Mouse (Mus musculus) stomach, embryonic 14.5 days (tissue): ENCODE measurements around the gene Osbpl5. TPM values are rescaled to one million over a fixed set of nuclear protein-coding genes. Genes with fewer than 3 reads are reported as not detected.
A peak's percentile ranks its signal among the peaks of the same experiment; 100 is the strongest.

Experiments
- ATAC-seq: fragments of 200-750 bp; cut with Nextera tagmentation; 2 replicates; pipeline ENCODE4 v1.8.0; 2017; ENCODE audit warnings: low read depth, moderate TSS enrichment; ENCODE audit not compliant: insufficient number of reproducible peaks, insufficient read depth, low FRiP score
- H3K27ac ChIP-seq: fragments of 300-500 bp; sonication (generic); 2 replicates; pipeline ENCODE4 v1.5.1; 2014; ENCODE audit warnings: mild to moderate bottlenecking, low read length, moderate library complexity, mixed read lengths
- H3K27me3 ChIP-seq: fragments of 300-500 bp; sonication (generic); 2 replicates; pipeline ENCODE4 v1.6.1; 2014; ENCODE audit warnings: low read length, control low read depth, mixed read lengths; ENCODE audit not compliant: control insufficient read depth, insufficient read depth
- H3K36me3 ChIP-seq: fragments of 300-500 bp; sonication (generic); 2 replicates; pipeline ENCODE4 v1.6.1; 2014; ENCODE audit warnings: mild to moderate bottlenecking, control low read depth, low read length, moderate library complexity, mixed read lengths; ENCODE audit not compliant: control insufficient read depth, insufficient read depth
- H3K4me1 ChIP-seq: fragments of 300-500 bp; sonication (generic); 2 replicates; pipeline ENCODE4 v1.6.1; 2014; ENCODE audit warnings: low read length, control low read depth, mixed read lengths; ENCODE audit not compliant: control insufficient read depth, insufficient read depth
- H3K4me2 ChIP-seq: fragments of 300-500 bp; sonication (generic); replicated peaks from 2 replicates; pipeline ENCODE4 v1.6.1; 2014; ENCODE audit warnings: low read depth, low read length, control low read depth
- H3K4me3 ChIP-seq: fragments of 300-500 bp; sonication (generic); 2 replicates; pipeline ENCODE4 v1.5.1; 2014; ENCODE audit warnings: low read depth, low read length, control low read depth
- H3K9ac ChIP-seq: fragments of 300-500 bp; sonication (generic); replicated peaks from 2 replicates; pipeline ENCODE4 v1.6.1; 2014; ENCODE audit warnings: low read depth, mild to moderate bottlenecking, control low read depth, low read length, moderate library complexity, mixed read lengths
- H3K9me3 ChIP-seq: fragments of 300-500 bp; sonication (generic); 2 replicates; pipeline ENCODE4 v1.6.1; 2016; ENCODE audit warnings: low read depth, low read length, control low read depth; ENCODE audit not compliant: control insufficient read depth
- WGBS: fragments of 180-500 bp; shearing (Covaris S2); extraction: QIAGEN DNeasy Blood & Tissue Kit; methylation state at CpG from one replicate; pipeline ENCODE4 v1.1.7; 2014; 5-methylcytosine and 5-hydroxymethylcytosine counted together
- polyA plus RNA-seq: library from polyadenylated mRNA; unstranded; fragments of >200 nt; fragmentation: Nextera tagmentation; extraction: Ambion mirVana; gene quantifications from 2 replicates; pipeline ENCODE4 v1.2.1, GENCODE M21; 2014

The Osbpl5 gene
- polyA plus RNA-seq, 1 experiment from 2014 or later, result 46.1 TPM

- Histone ChIP-seq H3K9me3 (no peaks in the 10 kb centered on the region), H3K4me1 (no peaks in the 10 kb centered on the region), H3K4me2 (no peak overlapping the region), H3K27me3 (no peaks in the 10 kb centered on the region), H3K36me3 (no peaks in the 10 kb centered on the region), H3K27ac (no peak overlapping the region), H3K4me3 (no peak overlapping the region), H3K9ac (no peak overlapping the region)
- 10% methylated on average over 3 of the region's 3 CpGs for WGBS
- 0 out of 2 replicates have a peak, but pooled peaks have one; percentile 56 for ATAC-seq
These were observed 7.0 kb upstream of the Osbpl5 start for GRCm38 (mm10) chr7:143763794-143764193.

DNA sequence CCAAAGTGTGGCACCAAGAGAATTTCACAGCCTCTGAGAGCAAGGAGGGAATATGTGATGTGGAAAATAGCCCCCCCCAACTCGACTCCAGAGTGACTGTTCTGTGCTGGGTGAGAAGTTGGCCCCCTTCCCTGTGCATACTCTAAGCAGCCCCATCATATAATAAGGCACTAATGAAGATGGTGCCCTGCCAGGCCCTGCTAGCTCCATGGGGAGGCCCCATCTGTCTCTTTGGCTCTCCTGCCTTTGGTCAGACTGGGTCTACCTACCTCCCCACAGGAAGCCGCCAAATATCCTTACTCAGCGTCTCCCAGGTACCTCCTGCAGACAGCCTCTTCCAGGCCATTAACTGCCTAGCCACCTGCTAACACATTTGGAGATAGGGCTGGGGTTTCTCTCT is 2.2 kb upstream of the Osbpl5 start:
- 65% methylated on average over 3 of the region's 3 CpGs for WGBS
- Histone ChIP-seq H3K9ac (no peak overlapping the region), H3K4me2 (no peak overlapping the region), H3K9me3 (no peaks in the 10 kb centered on the region), H3K27ac (no peak overlapping the region), H3K4me3 (no peak overlapping the region), H3K36me3 (no peaks in the 10 kb centered on the region), H3K4me1 (0 out of 2 replicates have a peak, but pooled peaks cover 3% of the 10 kb centered on the region), H3K27me3 (no peaks in the 10 kb centered on the region)
- ATAC-seq, result no peak

GRCm38 (mm10) chr7:143757696-143758095 is 911 bp upstream of the Osbpl5 start:
- no peak overlapping the region for H3K4me2 ChIP-seq
- no peak for ATAC-seq
- 0 out of 2 replicates have a peak, but pooled peaks cover 3% of the 10 kb centered on the region for H3K4me1 ChIP-seq
- no peak overlapping the region for H3K9ac ChIP-seq
- H3K27me3 ChIP-seq, result no peaks in the 10 kb centered on the region
- 73% methylated on average over 3 of the region's 3 CpGs for WGBS
- H3K9me3 ChIP-seq, result no peaks in the 10 kb centered on the region
- no peak overlapping the region for H3K27ac ChIP-seq
- no peak overlapping the region for H3K4me3 ChIP-seq
- H3K36me3 ChIP-seq, result no peaks in the 10 kb centered on the region

DNA sequence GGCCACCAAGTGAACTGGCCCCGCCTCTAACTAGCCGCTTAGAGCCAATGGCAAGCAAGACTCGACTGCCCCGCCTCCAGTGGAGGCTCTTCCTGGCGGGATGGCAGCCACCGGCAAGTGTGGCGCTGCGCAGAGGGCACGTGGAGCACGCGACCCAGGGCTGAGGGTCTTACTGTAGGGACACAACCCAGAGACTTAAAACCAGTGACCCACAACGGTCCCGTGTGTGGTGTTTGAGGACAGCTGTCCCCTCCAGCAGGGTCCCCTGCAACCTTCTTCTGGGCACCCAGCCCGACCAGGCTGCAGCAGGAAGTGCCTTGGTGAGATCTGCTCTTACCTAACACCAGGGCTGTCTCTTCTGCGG is 224 bp upstream of the Osbpl5 start:
- 0 out of 2 replicates have a peak, but pooled peaks cover 3% of the 10 kb centered on the region for H3K4me1 ChIP-seq
- WGBS, result 2% methylated on average over 15 of the region's 15 CpGs
- H3K4me2 ChIP-seq, result peak overlapping the region; percentile 77
- H3K36me3 ChIP-seq, result no peaks in the 10 kb centered on the region
- no peaks in the 10 kb centered on the region for H3K9me3 ChIP-seq
- H3K9ac ChIP-seq, result no peak overlapping the region
- no peak overlapping the region for H3K27ac ChIP-seq
- peak overlapping the region; percentile 22 for H3K4me3 ChIP-seq
- ATAC-seq, result peak; percentile 87
- no peaks in the 10 kb centered on the region for H3K27me3 ChIP-seq

GRCm38 (mm10) chr7:143755357-143756124 is 1.2 kb downstream of the Osbpl5 start:
- 77% methylated on average over 9 of the region's 9 CpGs for WGBS
- Histone ChIP-seq H3K4me1 (0 out of 2 replicates have a peak, but pooled peaks cover 3% of the 10 kb centered on the region), H3K4me3 (no peak overlapping the region), H3K9me3 (no peaks in the 10 kb centered on the region), H3K36me3 (no peaks in the 10 kb centered on the region), H3K4me2 (no peak overlapping the region), H3K27me3 (no peaks in the 10 kb centered on the region), H3K27ac (no peak overlapping the region), H3K9ac (no peak overlapping the region)
- no peak for ATAC-seq

DNA sequence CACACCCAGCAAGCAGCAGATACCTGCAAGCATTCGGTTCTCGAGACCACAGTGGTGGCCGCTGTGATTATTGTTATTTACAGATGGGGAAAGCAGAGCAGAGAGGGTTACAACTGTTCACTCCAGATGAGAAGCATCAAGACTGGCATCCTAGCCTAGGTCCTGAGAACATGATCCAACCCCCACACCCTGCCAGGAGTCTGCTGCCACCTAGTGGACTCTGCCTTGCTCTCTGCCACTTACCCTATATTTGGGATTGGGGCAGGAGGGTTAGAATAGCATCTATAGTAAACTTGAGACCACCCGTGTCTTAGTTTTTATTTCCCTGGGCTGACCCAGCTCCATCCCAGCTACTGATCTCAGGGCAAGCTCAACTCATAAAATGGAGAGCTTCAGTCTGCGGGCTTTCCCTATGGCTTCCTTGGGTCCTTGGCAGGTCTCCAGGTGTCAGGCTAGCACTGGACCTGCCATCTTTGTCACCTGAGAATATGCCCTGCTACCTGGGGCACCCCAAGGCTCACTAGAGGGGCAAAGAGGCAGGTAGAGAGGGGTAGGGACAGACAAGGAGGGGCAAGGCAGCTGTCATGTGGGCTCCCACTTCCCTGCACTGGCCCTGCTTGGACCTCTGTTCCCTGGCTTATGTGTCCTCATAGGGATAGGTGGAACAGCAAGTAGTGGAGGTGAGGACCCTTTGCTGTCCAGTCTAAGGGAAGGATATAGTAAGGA is 2.6 kb downstream of the Osbpl5 start:
- Histone ChIP-seq H3K4me3 (no peak overlapping the region), H3K27me3 (no peaks in the 10 kb centered on the region), H3K9ac (no peak overlapping the region), H3K36me3 (no peaks in the 10 kb centered on the region), H3K27ac (no peak overlapping the region), H3K9me3 (no peaks in the 10 kb centered on the region), H3K4me1 (0 out of 2 replicates have a peak, but pooled peaks cover 3% of the 10 kb centered on the region), H3K4me2 (no peak overlapping the region)
- WGBS, result 42% methylated on average over 5 of the region's 5 CpGs
- ATAC-seq, result no peak

GRCm38 (mm10) chr7:143752606-143753005 is 4.2 kb downstream of the Osbpl5 start:
- no peak overlapping the region for H3K4me2 ChIP-seq
- H3K36me3 ChIP-seq, result no peaks in the 10 kb centered on the region
- H3K9me3 ChIP-seq, result no peaks in the 10 kb centered on the region
- H3K4me1 ChIP-seq, result 0 out of 2 replicates have a peak, but pooled peaks cover 7% of the 10 kb centered on the region
- H3K4me3 ChIP-seq, result no peak overlapping the region
- ATAC-seq, result no peak
- H3K27me3 ChIP-seq, result no peaks in the 10 kb centered on the region
- no peak overlapping the region for H3K27ac ChIP-seq
- no peak overlapping the region for H3K9ac ChIP-seq
- 72% methylated on average over 3 of the region's 3 CpGs for WGBS

GRCm38 (mm10) chr7:143752056-143752455 is 4.7 kb downstream of the Osbpl5 start:
- H3K4me3 ChIP-seq, result no peak overlapping the region
- ATAC-seq, result no peak
- no peak overlapping the region for H3K9ac ChIP-seq
- H3K36me3 ChIP-seq, result no peaks in the 10 kb centered on the region
- no peaks in the 10 kb centered on the region for H3K27me3 ChIP-seq
- WGBS, result 65% methylated on average over 4 of the region's 4 CpGs
- H3K9me3 ChIP-seq, result no peaks in the 10 kb centered on the region
- 0 out of 2 replicates have a peak, but pooled peaks cover 7% of the 10 kb centered on the region for H3K4me1 ChIP-seq
- no peak overlapping the region for H3K27ac ChIP-seq
- H3K4me2 ChIP-seq, result no peak overlapping the region
